Mouse (Mus musculus) lung, postnatal 0 days (tissue): ENCODE data around the gene Bhlhb9.
A peak's percentile ranks its signal among the peaks of the same experiment; 100 is the strongest.
"Not testable (repeated sequence)": the region's sequence is repeated elsewhere in the genome, so short reads cannot be mapped to it uniquely, and the experiment has no call there.

ENCODE experiments used
- CTCF ChIP-seq: IDR thresholded peaks from 2 replicates; pipeline ENCODE4 v1.5.1; 2016; ENCODE audit warnings: antibody characterized with exemption, mild to moderate bottlenecking
- EP300 ChIP-seq: IDR thresholded peaks from 2 replicates; pipeline ENCODE4 v1.6.1; 2016; ENCODE audit warnings: antibody characterized with exemption, mild to moderate bottlenecking, control low read depth

- not testable (repeated sequence) for TF ChIP-seq EP300
- peak; percentile 72 for TF ChIP-seq CTCF
These were observed at the start of gene Bhlhb9 for GRCm38 (mm10) chrX:135797212-135797644.
